Mouse (Mus musculus) hindbrain, embryonic 10.5 days (tissue): Measurements from ENCODE around the gene Pak4. TPM values are rescaled to one million over a fixed set of nuclear protein-coding genes. Genes with fewer than 3 reads are reported as not detected.
A peak's percentile ranks its signal among the peaks of the same experiment; 100 is the strongest.
"Not testable (repeated sequence)": the region's sequence is repeated elsewhere in the genome, so short reads cannot be mapped to it uniquely, and the experiment has no call there.

ENCODE experiments used
- DNase-seq: peaks from one replicate; pipeline ENCODE4 v3.0.0-alpha.2; 2017; ENCODE audit warnings: low spot score
- H3K27ac ChIP-seq: fragments of 300-500 bp; sonication (generic); 2 replicates; pipeline ENCODE4 v1.5.1; 2016; ENCODE audit warnings: mild to moderate bottlenecking, moderate library complexity
- H3K27me3 ChIP-seq: fragments of 300-500 bp; sonication (generic); 2 replicates; pipeline ENCODE4 v1.6.1; 2016; ENCODE audit warnings: mild to moderate bottlenecking; ENCODE audit not compliant: poor library complexity, insufficient read depth, severe bottlenecking
- H3K36me3 ChIP-seq: fragments of 300-500 bp; sonication (generic); 2 replicates; pipeline ENCODE4 v1.6.1; 2016; ENCODE audit warnings: mild to moderate bottlenecking, moderate library complexity
- H3K4me1 ChIP-seq: fragments of 300-500 bp; sonication (generic); replicated peaks from 2 replicates; pipeline ENCODE4 v1.6.1; 2016; ENCODE audit warnings: mild to moderate bottlenecking
- H3K4me3 ChIP-seq: fragments of 300-500 bp; sonication (generic); 2 replicates; pipeline ENCODE4 v1.5.1; 2016; ENCODE audit warnings: mild to moderate bottlenecking, moderate library complexity
- H3K9me3 ChIP-seq: fragments of 300-500 bp; sonication (generic); 2 replicates; pipeline ENCODE4 v1.6.1; 2016; ENCODE audit warnings: mild to moderate bottlenecking, moderate library complexity
- WGBS: fragments of 180-500 bp; shearing (Covaris S2); methylation state at CpG from one replicate; pipeline ENCODE4 v1.1.7; 2016; 5-methylcytosine and 5-hydroxymethylcytosine counted together
- polyA plus RNA-seq: library from polyadenylated mRNA; unstranded; fragments of >200 nt; fragmentation: Nextera tagmentation; extraction: Ambion mirVana; gene quantifications from 2 replicates; pipeline ENCODE4 v1.2.1, GENCODE M21; 2016

Gene Pak4
- polyA plus RNA-seq, result 51.8 and 66.0 TPM in 2 replicates

- Histone ChIP-seq H3K9me3 (no peaks in the 10 kb centered on the region), H3K4me3 (peak within 1 kb of the TSS; percentile 72), H3K4me1 (peaks cover 56% of the 10 kb centered on the region), H3K27ac (peak within 1 kb of the TSS; percentile 96), H3K27me3 (no peaks in the 10 kb centered on the region), H3K36me3 (peaks cover 12% of the 10 kb centered on the region; the same call in 1 of the 2 replicates)
- WGBS, result under 1% methylated on average over 66 of the region's 66 CpGs
- peak; percentile 99 for DNase-seq
These were observed at the start of gene Pak4, which contains the start of gene Samd4b for GRCm38 (mm10) chr7:28597642-28598446. Gene Pak4, minus strand, starts transcription at chr7:28598185. Gene Samd4b, minus strand, starts transcription at chr7:28598144.

GRCm38 (mm10) chr7:28647016-28647415 lies 49.0 kb upstream of the Pak4 start:
- no peak for DNase-seq
- H3K9me3 ChIP-seq, result no peaks in the 10 kb centered on the region
- H3K27ac ChIP-seq, result no peak overlapping the region
- no peaks in the 10 kb centered on the region for H3K4me1 ChIP-seq
- H3K27me3 ChIP-seq, result no peaks in the 10 kb centered on the region
- H3K36me3 ChIP-seq, result no peaks in the 10 kb centered on the region
- WGBS, result 53% methylated on average over 7 of the region's 7 CpGs
- H3K4me3 ChIP-seq, result no peak overlapping the region

GRCm38 (mm10) chr7:28645947-28646475 lies 48.0 kb upstream of the Pak4 start:
- no peaks in the 10 kb centered on the region for H3K36me3 ChIP-seq
- DNase-seq, result no peak
- H3K27me3 ChIP-seq, result no peaks in the 10 kb centered on the region
- H3K4me3 ChIP-seq, result no peak overlapping the region
- H3K9me3 ChIP-seq, result no peaks in the 10 kb centered on the region
- no peak overlapping the region for H3K27ac ChIP-seq
- H3K4me1 ChIP-seq, result no peaks in the 10 kb centered on the region
- 94% methylated on average over 2 of the region's 2 CpGs for WGBS

GRCm38 (mm10) chr7:28645366-28645765 lies 47.4 kb upstream of the Pak4 start:
- H3K4me1 ChIP-seq, result no peaks in the 10 kb centered on the region
- no peak overlapping the region for H3K27ac ChIP-seq
- no peak overlapping the region for H3K4me3 ChIP-seq
- WGBS, result 57% methylated on average over 6 of the region's 6 CpGs
- H3K36me3 ChIP-seq, result no peaks in the 10 kb centered on the region
- H3K9me3 ChIP-seq, result no peaks in the 10 kb centered on the region
- no peaks in the 10 kb centered on the region for H3K27me3 ChIP-seq
- no peak for DNase-seq

GRCm38 (mm10) chr7:28641546-28641945 lies 43.6 kb upstream of the Pak4 start:
- H3K27ac ChIP-seq, result no peak overlapping the region
- H3K36me3 ChIP-seq, result no peaks in the 10 kb centered on the region
- no peak for DNase-seq
- no peaks in the 10 kb centered on the region for H3K27me3 ChIP-seq
- no peaks in the 10 kb centered on the region for H3K9me3 ChIP-seq
- H3K4me3 ChIP-seq, result no peak overlapping the region
- peaks cover 9% of the 10 kb centered on the region; the same call in 1 of the 2 replicates for H3K4me1 ChIP-seq
- 74% methylated on average over 8 of the region's 8 CpGs for WGBS

GRCm38 (mm10) chr7:28637511-28637910 lies 39.5 kb upstream of the Pak4 start:
- no peak for DNase-seq
- no peaks in the 10 kb centered on the region for H3K9me3 ChIP-seq
- no peak overlapping the region for H3K27ac ChIP-seq
- peaks cover 4% of the 10 kb centered on the region; the same call in 1 of the 2 replicates for H3K27me3 ChIP-seq
- no peak overlapping the region for H3K4me3 ChIP-seq
- H3K4me1 ChIP-seq, result peaks cover 9% of the 10 kb centered on the region; the same call in 1 of the 2 replicates
- no peaks in the 10 kb centered on the region for H3K36me3 ChIP-seq
- WGBS, result 29% methylated on average over 8 of the region's 8 CpGs

GRCm38 (mm10) chr7:28634128-28634527 lies 36.1 kb upstream of the Pak4 start:
- no peak overlapping the region for H3K27ac ChIP-seq
- no peaks in the 10 kb centered on the region for H3K36me3 ChIP-seq
- 70% methylated on average over 4 of the region's 4 CpGs for WGBS
- no peaks in the 10 kb centered on the region for H3K9me3 ChIP-seq
- DNase-seq, result no peak
- H3K4me1 ChIP-seq, result peaks cover 25% of the 10 kb centered on the region
- no peak overlapping the region for H3K4me3 ChIP-seq
- H3K27me3 ChIP-seq, result peaks cover 35% of the 10 kb centered on the region

GRCm38 (mm10) chr7:28631073-28631472 lies 33.1 kb upstream of the Pak4 start, which contains the start of gene Acp7:
Gene Acp7, minus strand, starts transcription at chr7:28631332.
- H3K4me1 ChIP-seq, result peaks cover 16% of the 10 kb centered on the region
- peak within 1 kb of the TSS; percentile 42 for H3K4me3 ChIP-seq
- no peak within 1 kb of the TSS for H3K27ac ChIP-seq
- peak; percentile 8 for DNase-seq
- 23% methylated on average over 10 of the region's 10 CpGs for WGBS
- H3K27me3 ChIP-seq, result peaks cover 46% of the 10 kb centered on the region
- no peaks in the 10 kb centered on the region for H3K9me3 ChIP-seq
- H3K36me3 ChIP-seq, result no peaks in the 10 kb centered on the region

GRCm38 (mm10) chr7:28624791-28625190 lies 26.8 kb upstream of the Pak4 start:
- Histone ChIP-seq H3K27ac (no peak overlapping the region), H3K4me3 (no peak overlapping the region), H3K36me3 (no peaks in the 10 kb centered on the region), H3K27me3 (peaks cover 18% of the 10 kb centered on the region), H3K9me3 (no peaks in the 10 kb centered on the region), H3K4me1 (peaks cover 5% of the 10 kb centered on the region; the same call in 1 of the 2 replicates)
- WGBS, result 82% methylated on average over 5 of the region's 5 CpGs
- DNase-seq, result no peak

GRCm38 (mm10) chr7:28619098-28619715 lies 21.2 kb upstream of the Pak4 start:
- H3K9me3 ChIP-seq, result no peaks in the 10 kb centered on the region
- no peak overlapping the region for H3K27ac ChIP-seq
- DNase-seq, result no peak
- H3K27me3 ChIP-seq, result no peaks in the 10 kb centered on the region
- no peak overlapping the region for H3K4me3 ChIP-seq
- H3K4me1 ChIP-seq, result no peaks in the 10 kb centered on the region
- no peaks in the 10 kb centered on the region for H3K36me3 ChIP-seq
- 72% methylated on average over 9 of the region's 9 CpGs for WGBS

GRCm38 (mm10) chr7:28605951-28606350 lies 8.0 kb upstream of the Pak4 start:
- Histone ChIP-seq H3K4me1 (no peaks in the 10 kb centered on the region), H3K36me3 (no peaks in the 10 kb centered on the region), H3K9me3 (no peaks in the 10 kb centered on the region), H3K27ac (no peak overlapping the region), H3K4me3 (no peak overlapping the region), H3K27me3 (no peaks in the 10 kb centered on the region)
- no peak for DNase-seq
- WGBS, result 91% methylated on average over 8 of the region's 8 CpGs

GRCm38 (mm10) chr7:28603788-28604187 lies 5.8 kb upstream of the Pak4 start:
- H3K36me3 ChIP-seq, H3K27me3 ChIP-seq, H3K9me3 ChIP-seq, DNase-seq, H3K27ac ChIP-seq, H3K4me3 ChIP-seq, H3K4me1 ChIP-seq: not testable (repeated sequence)
- WGBS, result 81% methylated on average over 2 of the region's 2 CpGs

- WGBS, result 73% methylated on average over 5 of the region's 5 CpGs
- Histone ChIP-seq H3K9me3 (no peaks in the 10 kb centered on the region), H3K36me3 (no peaks in the 10 kb centered on the region), H3K27me3 (no peaks in the 10 kb centered on the region), H3K4me3 (no peak overlapping the region), H3K27ac (no peak overlapping the region), H3K4me1 (peaks cover 8% of the 10 kb centered on the region; the same call in 1 of the 2 replicates)
- DNase-seq, result no peak
These were observed 5.2 kb upstream of the Pak4 start for GRCm38 (mm10) chr7:28603136-28603535.
